Mouse (Mus musculus) bone marrow, adult 2 months (tissue): Measurements from ENCODE around the gene Plekhg1.

Source experiments
- CTCF ChIP-seq: fragments of 200-500 bp; IDR thresholded peaks from 2 replicates; pipeline ENCODE4 v1.5.1; 2011; ENCODE audit warnings: low read length, control low read depth; ENCODE audit not compliant: control insufficient read depth, insufficient read depth
- POLR2A ChIP-seq: fragments of 200-500 bp; IDR thresholded peaks from 2 replicates; pipeline ENCODE4 v1.6.1; 2011; ENCODE audit warnings: low read depth, mild to moderate bottlenecking, control low read depth, low read length, borderline replicate concordance; ENCODE audit not compliant: control insufficient read depth

GRCm38 (mm10) chr10:3956471-3956870 lies 216.3 kb downstream of the Plekhg1 start:
- no peak for TF ChIP-seq POLR2A
- TF ChIP-seq CTCF: no peak
